Mouse (Mus musculus) naive thymus-derived CD4-positive, alpha-beta T cell, adult 2 months (primary cell): ENCODE results near the gene Prkcb.

Experiments used
- DNase-seq: peaks from one replicate; pipeline ENCODE4 v3.0.0-alpha.2; 2011; ENCODE audit warnings: low read depth

The Prkcb gene

GRCm38 (mm10) chr7:122402041-122402440, 113.5 kb downstream of the Prkcb start:
- DNase-seq, result peak; percentile 65

GRCm38 (mm10) chr7:122403343-122403742, 114.8 kb downstream of the Prkcb start:
- peak; percentile 34 for DNase-seq

GRCm38 (mm10) chr7:122404571-122405393, 116.2 kb downstream of the Prkcb start:
- no peak for DNase-seq

- DNase-seq, result no peak
Observed at GRCm38 (mm10) chr7:122406625-122407024, 118.1 kb downstream of the Prkcb start.

- no peak for DNase-seq
Observed at GRCm38 (mm10) chr7:122409945-122410344, 121.4 kb downstream of the Prkcb start.

GRCm38 (mm10) chr7:122410873-122411272, 122.3 kb downstream of the Prkcb start:
- no peak for DNase-seq

- no peak for DNase-seq
Observed at GRCm38 (mm10) chr7:122413231-122413630, 124.7 kb downstream of the Prkcb start.

- DNase-seq, result peak; percentile 76
Observed at GRCm38 (mm10) chr7:122414146-122414545, 125.6 kb downstream of the Prkcb start.

- no peak for DNase-seq
Observed at GRCm38 (mm10) chr7:122414608-122415007, 126.1 kb downstream of the Prkcb start.

- DNase-seq, result peak; percentile 4
Observed at GRCm38 (mm10) chr7:122415387-122415786, 126.8 kb downstream of the Prkcb start.

GRCm38 (mm10) chr7:122415904-122416303, 127.4 kb downstream of the Prkcb start:
- peak; percentile 10 for DNase-seq

- DNase-seq, result no peak
Observed at GRCm38 (mm10) chr7:122418551-122418950, 130.0 kb downstream of the Prkcb start.

- DNase-seq, result no peak
Observed at GRCm38 (mm10) chr7:122423816-122424215, 135.3 kb downstream of the Prkcb start.

- no peak for DNase-seq
Observed at GRCm38 (mm10) chr7:122429134-122429533, 140.6 kb downstream of the Prkcb start.

GRCm38 (mm10) chr7:122432401-122432800, 143.8 kb downstream of the Prkcb start:
- no peak for DNase-seq

- DNase-seq, result no peak
Observed at GRCm38 (mm10) chr7:122433377-122433776, 144.8 kb downstream of the Prkcb start.

GRCm38 (mm10) chr7:122434941-122435340, 146.4 kb downstream of the Prkcb start:
- no peak for DNase-seq

GRCm38 (mm10) chr7:122435561-122435960, 147.0 kb downstream of the Prkcb start:
- DNase-seq, result no peak

GRCm38 (mm10) chr7:122437390-122437789, 148.8 kb downstream of the Prkcb start:
- no peak for DNase-seq

GRCm38 (mm10) chr7:122445056-122445455, 156.5 kb downstream of the Prkcb start:
- DNase-seq, result peak; percentile 74

- DNase-seq, result no peak
Observed at GRCm38 (mm10) chr7:122452671-122453070, 164.1 kb downstream of the Prkcb start.

- DNase-seq, result peak; percentile 91
Observed at GRCm38 (mm10) chr7:122459203-122459965, 170.8 kb downstream of the Prkcb start.

- DNase-seq, result peak; percentile 19
Observed at GRCm38 (mm10) chr7:122460020-122460419, 171.5 kb downstream of the Prkcb start.
